Mouse (Mus musculus): ENCODE measurements around the gene Wif1.

- TF ChIP-seq CTCF (IDR thresholded peaks at IDR 0.05; ENCODE audit: low read depth, low read length) (no peak), POLR2A (IDR thresholded peaks at IDR 0.05; ENCODE audit: borderline replicate concordance, low read depth, low read length) (no peak)
Observed at GRCm38 (mm10) chr10:121052076-121052475, 18.3 kb downstream of the Wif1 start.
